Mouse (Mus musculus) kidney, adult 2 months (tissue): ENCODE data around the gene 2310009B15Rik. TPM values are rescaled to one million over a fixed set of nuclear protein-coding genes. Genes with fewer than 3 reads are reported as not detected.

Experiments used
- DNase-seq: peaks from one replicate; pipeline ENCODE4 v3.0.0; 2021
- H3K27ac ChIP-seq: fragments of 200-500 bp; 2 replicates; pipeline ENCODE4 v1.5.1; 2012; ENCODE audit warnings: low read depth, low read length, control low read depth, inconsistent platforms; ENCODE audit not compliant: insufficient read depth
- H3K27me3 ChIP-seq: fragments of 200-500 bp; replicated peaks from 2 replicates; pipeline ENCODE4 v1.6.1; 2012; ENCODE audit warnings: mild to moderate bottlenecking, moderate library complexity, low read length, inconsistent platforms; ENCODE audit not compliant: control insufficient read depth, insufficient read depth
- H3K36me3 ChIP-seq: fragments of 200-500 bp; 2 replicates; pipeline ENCODE4 v1.6.1; 2012; ENCODE audit warnings: mild to moderate bottlenecking, moderate library complexity, low read length, inconsistent platforms; ENCODE audit not compliant: control insufficient read depth, insufficient read depth
- H3K4me1 ChIP-seq: fragments of 200-500 bp; 2 replicates; pipeline ENCODE4 v1.6.1; 2011; ENCODE audit warnings: low read length; ENCODE audit not compliant: control insufficient read depth, insufficient read depth
- H3K4me3 ChIP-seq: fragments of 200-500 bp; 2 replicates; pipeline ENCODE4 v1.5.1; 2011; ENCODE audit warnings: mild to moderate bottlenecking, low read depth, low read length, control low read depth; ENCODE audit not compliant: insufficient read depth
- CTCF ChIP-seq: fragments of 200-500 bp; conservative IDR thresholded peaks from 2 replicates; pipeline ENCODE4 v1.5.1; 2011; ENCODE audit warnings: low read depth, mild to moderate bottlenecking, control low read depth, low read length, moderate library complexity, mixed read lengths; ENCODE audit not compliant: insufficient read depth, insufficient read length
- POLR2A ChIP-seq: fragments of 200-500 bp; IDR thresholded peaks from one replicate; pipeline ENCODE4 v1.6.1; 2011; ENCODE audit warnings: low read depth, low read length, control low read depth
- WGBS: fragments of 180-500 bp; shearing (Covaris S2); methylation state at CpG from one replicate; pipeline ENCODE4 v1.1.7; 2018; 5-methylcytosine and 5-hydroxymethylcytosine counted together
- polyA plus RNA-seq: library from polyadenylated mRNA; depleted of rRNA; stranded (reverse); fragments of >200 nt; gene quantifications from 2 replicates; pipeline ENCODE4 v1.2.3, GENCODE M21; 2012

Gene 2310009B15Rik
- polyA plus RNA-seq, 1 experiment = 23.1 TPM

DNA sequence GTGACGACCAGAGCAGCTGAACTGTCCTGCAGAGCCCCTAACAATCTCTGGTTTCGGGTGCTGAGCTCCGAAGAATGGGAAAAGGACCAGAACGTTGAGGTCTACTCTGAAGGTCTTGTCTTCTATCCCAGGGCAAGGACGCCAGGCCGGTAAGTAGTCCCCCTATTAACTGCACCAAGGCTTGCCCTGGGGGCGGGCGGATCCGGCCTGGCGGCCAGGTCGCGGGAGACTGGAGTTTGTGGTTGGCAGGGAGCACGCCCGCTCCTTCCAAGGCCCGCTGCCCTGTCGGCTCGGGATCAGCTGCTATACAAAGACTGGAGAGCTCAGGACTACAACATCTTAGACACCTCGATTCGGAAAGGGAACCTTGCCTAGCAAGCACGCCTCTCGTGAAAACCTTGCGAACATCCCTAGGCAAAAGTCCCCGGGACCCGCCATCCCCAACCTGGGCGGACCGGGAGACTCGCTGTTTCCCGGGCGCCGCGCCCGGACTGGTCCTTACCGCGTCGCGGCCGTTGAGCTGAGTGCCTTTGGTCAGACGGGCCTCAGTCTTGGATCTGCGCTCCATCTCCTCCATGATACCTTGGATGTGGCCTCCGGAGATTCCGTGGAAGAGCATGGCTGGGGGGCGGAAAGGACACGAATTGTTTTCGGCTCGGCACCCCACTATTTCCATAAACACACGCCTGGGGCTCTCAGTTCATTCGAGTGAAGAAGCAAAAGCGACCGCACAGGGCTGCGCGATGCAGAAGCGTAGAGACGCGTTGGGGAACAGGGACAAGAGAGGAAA is 15.2 kb downstream of the 2310009B15Rik start:
- DNase-seq = peak; percentile 52
- 3% methylated on average over 54 of the region's 54 CpGs for WGBS
- H3K36me3 ChIP-seq = no peaks in the 10 kb centered on the region
- H3K27ac ChIP-seq = no peak overlapping the region
- no peak overlapping the region for H3K4me3 ChIP-seq
- TF ChIP-seq CTCF (no peak), POLR2A (no peak)
- H3K4me1 ChIP-seq = peaks cover 12% of the 10 kb centered on the region; the same call in 1 of the 2 replicates
- peaks cover 27% of the 10 kb centered on the region for H3K27me3 ChIP-seq

GRCm38 (mm10) chr1:138840440-138841305 is 16.0 kb downstream of the 2310009B15Rik start:
- Histone ChIP-seq H3K27me3 (peaks cover 23% of the 10 kb centered on the region), H3K27ac (no peak overlapping the region), H3K4me3 (no peak overlapping the region), H3K4me1 (peaks cover 12% of the 10 kb centered on the region; the same call in 1 of the 2 replicates), H3K36me3 (no peaks in the 10 kb centered on the region)
- TF ChIP-seq POLR2A (no peak), CTCF (no peak)
- WGBS = 11% methylated on average over 25 of the region's 25 CpGs
- peak; percentile 21 for DNase-seq

DNA sequence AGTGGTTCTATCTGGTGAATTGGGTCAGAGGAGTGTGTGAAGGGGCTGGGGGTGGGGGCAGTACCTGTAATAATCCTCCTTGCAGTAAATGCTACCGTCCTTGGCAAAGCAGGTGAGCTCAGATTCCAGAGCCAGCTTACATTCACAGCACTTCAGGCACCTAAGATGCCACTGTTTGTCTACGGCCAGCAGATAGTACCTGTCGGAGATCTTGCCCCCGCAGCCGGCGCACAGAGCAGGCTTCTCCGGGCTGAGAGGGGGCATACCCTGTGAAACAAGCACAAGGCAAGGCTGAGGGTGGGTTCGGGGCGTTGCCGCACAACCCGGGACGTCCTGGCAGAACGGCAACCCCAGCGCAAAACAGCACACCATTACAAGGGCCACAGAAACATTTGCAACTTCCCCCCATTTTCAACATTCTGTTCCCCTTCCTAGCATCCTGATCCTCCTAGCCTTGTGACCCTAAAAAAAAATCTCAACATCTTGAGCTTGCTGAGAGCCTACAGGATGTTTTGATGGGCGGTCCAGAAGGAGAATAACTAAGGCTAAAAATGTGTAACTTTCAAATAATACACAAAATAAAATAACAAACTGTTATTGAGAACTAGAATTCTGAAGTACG is 16.7 kb downstream of the 2310009B15Rik start:
- Histone ChIP-seq H3K27me3 (peaks cover 23% of the 10 kb centered on the region), H3K36me3 (no peaks in the 10 kb centered on the region), H3K27ac (no peak overlapping the region), H3K4me3 (no peak overlapping the region), H3K4me1 (peaks cover 12% of the 10 kb centered on the region; the same call in 1 of the 2 replicates)
- WGBS = 9% methylated on average over 16 of the region's 16 CpGs
- peak; percentile 8 for DNase-seq
- no peak for TF ChIP-seq POLR2A
- TF ChIP-seq CTCF = no peak

- no peak for DNase-seq
- Histone ChIP-seq H3K27ac (no peak overlapping the region), H3K27me3 (peaks cover 23% of the 10 kb centered on the region), H3K4me1 (peaks cover 12% of the 10 kb centered on the region; the same call in 1 of the 2 replicates), H3K4me3 (no peak overlapping the region), H3K36me3 (no peaks in the 10 kb centered on the region)
- 19% methylated on average over 2 of the region's 2 CpGs for WGBS
- TF ChIP-seq POLR2A (no peak), CTCF (no peak)
Observed at GRCm38 (mm10) chr1:138839291-138839690, 17.4 kb downstream of the 2310009B15Rik start.

- 9% methylated on average over 27 of the region's 27 CpGs for whole genome bisulfite sequencing
- H3K4me3 ChIP-seq = no peak overlapping the region
Observed at GRCm38 (mm10) chr1:138837786-138838743, 18.6 kb downstream of the 2310009B15Rik start.

DNA sequence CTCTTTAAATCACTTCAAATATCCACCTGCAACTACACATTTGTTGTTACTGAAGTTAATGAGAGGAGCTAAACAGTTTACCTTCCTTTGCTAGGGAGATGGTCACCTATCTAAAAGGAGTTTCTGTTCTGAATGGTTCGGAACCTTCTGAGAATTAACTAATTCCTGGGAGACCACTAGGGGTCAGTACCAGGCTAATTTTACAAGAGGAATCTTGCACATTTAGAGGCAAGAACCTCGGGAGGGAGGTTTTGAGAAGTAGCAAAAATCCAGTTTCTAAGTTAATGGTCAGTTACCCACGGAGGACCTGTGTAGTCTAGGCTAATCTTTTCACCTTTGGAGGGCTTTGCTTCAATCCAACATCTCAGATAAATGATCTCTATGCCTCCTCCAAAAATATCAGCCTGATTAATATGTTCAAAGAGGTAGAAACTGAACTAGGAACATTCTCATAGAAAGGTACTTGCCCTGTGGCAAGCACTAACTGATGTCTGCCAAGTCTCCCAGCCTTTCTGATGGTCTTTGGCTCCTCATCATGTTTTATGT is 21.2 kb downstream of the 2310009B15Rik start:
- H3K27ac ChIP-seq = no peak overlapping the region
- peak; percentile 58 for DNase-seq
- H3K36me3 ChIP-seq = no peaks in the 10 kb centered on the region
- no peak overlapping the region for H3K4me3 ChIP-seq
- H3K27me3 ChIP-seq = peaks cover 6% of the 10 kb centered on the region; the same call in 1 of the 2 replicates
- 2% methylated on average over 3 of the region's 3 CpGs for WGBS
- TF ChIP-seq POLR2A (no peak), CTCF (no peak)
- peaks cover 5% of the 10 kb centered on the region; the same call in 1 of the 2 replicates for H3K4me1 ChIP-seq

More at GRCm38 (mm10) chr1:138837786-138838743, 18.6 kb downstream of the 2310009B15Rik start:
- Histone ChIP-seq H3K27ac (no peak overlapping the region), H3K36me3 (no peaks in the 10 kb centered on the region), H3K27me3 (peaks cover 20% of the 10 kb centered on the region), H3K4me1 (peaks cover 5% of the 10 kb centered on the region; the same call in 1 of the 2 replicates)
- TF ChIP-seq CTCF (no peak), POLR2A (no peak)
- DNase-seq = peak; percentile 22
